Mouse (Mus musculus) thymus, adult 2 months (tissue): ENCODE data around the gene Dcaf8.
"Not testable (repeated sequence)": the region's sequence is repeated elsewhere in the genome, so short reads cannot be mapped to it uniquely, and the experiment has no call there.

ENCODE experiments used
- CTCF ChIP-seq: fragments of 200-500 bp; IDR thresholded peaks from 2 replicates; pipeline ENCODE4 v1.5.1; 2012; ENCODE audit warnings: mild to moderate bottlenecking, control low read depth, low read length, moderate library complexity, borderline replicate concordance; ENCODE audit not compliant: control insufficient read depth, poor library complexity, insufficient read depth; ENCODE audit errors: extremely low read depth
- POLR2A ChIP-seq: fragments of 200-500 bp; IDR thresholded peaks from 2 replicates; pipeline ENCODE4 v1.6.1; 2012; ENCODE audit warnings: mild to moderate bottlenecking, low read length, control low read depth, moderate library complexity; ENCODE audit not compliant: control insufficient read depth, poor library complexity, insufficient read depth; ENCODE audit errors: extremely low read depth

GRCm38 (mm10) chr1:172244645-172245044 is 96.8 kb downstream of the Dcaf8 start:
- not testable (repeated sequence) for TF ChIP-seq CTCF, POLR2A
